Mouse (Mus musculus) fibroblast of lung, adult 2 months (primary cell): ENCODE data around the gene Ajuba.
"Not testable (repeated sequence)": the region's sequence is repeated elsewhere in the genome, so short reads cannot be mapped to it uniquely, and the experiment has no call there.

Experiments used
- DNase-seq: peaks from one replicate; pipeline ENCODE4 v3.0.0-alpha.2; 2011; ENCODE audit warnings: low read depth

Ajuba gene

DNA sequence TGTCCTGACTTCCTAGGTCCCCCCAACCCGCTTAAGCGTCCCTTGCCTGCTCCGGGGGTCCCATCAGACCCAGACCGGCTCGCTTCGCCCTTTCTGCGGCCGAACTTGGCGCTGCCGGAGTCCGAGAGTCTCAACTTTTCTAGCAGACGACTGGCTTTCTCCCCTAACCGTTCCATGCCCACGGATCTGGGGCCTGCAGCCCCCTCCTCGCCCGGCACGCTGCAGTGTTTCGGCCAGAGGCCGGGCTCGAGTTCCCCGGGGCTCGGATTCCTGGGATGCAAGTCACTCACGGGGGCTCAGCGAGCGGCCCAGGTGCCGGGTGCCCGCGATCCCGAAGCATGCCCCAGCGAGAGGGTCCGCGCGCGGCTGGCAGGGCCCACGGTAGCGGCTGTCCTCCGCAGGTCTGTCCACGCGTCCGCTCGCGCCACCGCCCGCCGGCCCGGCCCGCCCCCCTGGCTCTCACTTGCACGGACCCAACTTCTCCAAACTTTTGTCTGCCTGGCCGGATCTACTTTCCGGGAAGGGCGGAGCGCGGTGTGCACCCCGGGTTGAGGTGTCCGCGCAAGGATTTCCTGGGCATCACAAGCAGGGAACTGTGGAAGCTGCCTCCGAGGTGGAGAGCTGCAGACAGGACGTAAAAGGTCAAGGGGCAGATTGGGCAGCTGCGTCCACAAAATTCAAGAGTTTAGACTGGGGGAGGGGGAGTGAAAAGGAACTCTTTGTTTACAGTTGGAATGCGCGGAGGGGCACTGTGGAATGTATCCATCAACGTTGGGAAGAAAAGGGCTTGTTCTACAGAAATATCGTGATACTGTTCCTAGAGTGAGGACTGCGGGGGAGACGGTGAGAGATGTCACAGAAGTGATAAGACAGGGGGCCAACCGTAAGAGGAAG is at the start of gene Ajuba:
Gene Ajuba, minus strand, starts transcription at position 470 of the 894 bp plus-strand sequence.
- DNase-seq: peak; percentile 65

DNA sequence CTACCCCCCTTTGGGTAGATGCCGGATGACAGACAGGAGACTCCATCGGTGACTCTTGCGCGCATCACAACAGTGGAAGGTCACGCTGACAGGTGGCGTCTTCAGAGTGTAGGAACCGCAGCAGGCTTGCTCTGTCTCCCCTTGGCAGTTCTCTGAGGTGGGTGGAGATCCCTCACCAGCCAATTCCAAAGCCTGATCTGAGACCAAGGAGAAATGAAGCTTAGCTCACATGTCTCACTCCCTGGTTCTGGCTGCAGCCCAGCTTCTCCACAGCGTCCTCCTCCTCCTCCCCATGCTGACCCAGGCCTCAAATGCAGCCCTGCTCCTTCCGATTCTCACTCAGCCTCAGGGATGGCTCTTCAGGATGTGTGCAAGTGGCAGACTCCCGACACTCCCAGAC is 47.6 kb upstream of the Ajuba start:
- DNase-seq: no peak

DNA sequence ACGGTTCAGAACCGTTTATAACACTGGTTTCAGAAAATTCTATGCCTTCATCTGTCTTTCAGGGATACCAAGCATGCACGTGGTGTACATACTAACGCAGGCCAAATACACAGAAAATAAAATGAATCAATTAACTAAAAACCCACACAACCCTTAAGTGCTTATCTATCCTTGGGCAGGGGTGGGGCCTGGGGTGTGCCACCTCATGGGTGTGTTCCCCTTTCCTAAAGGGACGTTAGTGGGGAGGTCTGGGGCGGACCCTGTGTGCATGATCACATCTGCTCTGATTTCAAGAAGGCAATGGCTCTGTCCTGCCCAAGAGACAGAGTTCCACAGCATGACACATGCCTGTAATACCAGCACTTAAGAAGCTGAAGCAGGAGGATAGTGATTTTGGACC is 46.0 kb upstream of the Ajuba start:
- DNase-seq: no peak

DNA sequence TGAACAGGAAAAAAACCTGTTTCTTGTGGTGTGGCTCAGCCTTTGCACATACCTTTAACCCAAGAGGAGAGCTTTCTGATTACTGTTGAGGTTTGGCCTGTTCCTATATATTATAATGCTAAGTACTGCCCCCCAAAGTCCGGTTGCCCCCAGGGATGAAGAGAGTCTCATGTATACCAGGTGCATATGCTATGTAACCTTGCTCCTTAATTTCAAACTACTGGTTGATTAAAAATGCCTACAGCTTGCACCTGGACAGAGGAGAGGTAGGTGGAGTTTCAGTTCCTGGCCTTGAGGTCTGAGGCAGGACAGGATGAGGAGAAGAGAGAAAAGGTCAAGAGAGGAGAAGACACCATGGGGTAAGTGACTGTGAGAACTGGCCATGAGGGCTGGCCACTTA is 43.8 kb upstream of the Ajuba start, which contains the start of gene Psmb11:
Gene Psmb11, plus strand, starts transcription at position 301 of the 400 bp plus-strand sequence.
- no peak for DNase-seq

DNA sequence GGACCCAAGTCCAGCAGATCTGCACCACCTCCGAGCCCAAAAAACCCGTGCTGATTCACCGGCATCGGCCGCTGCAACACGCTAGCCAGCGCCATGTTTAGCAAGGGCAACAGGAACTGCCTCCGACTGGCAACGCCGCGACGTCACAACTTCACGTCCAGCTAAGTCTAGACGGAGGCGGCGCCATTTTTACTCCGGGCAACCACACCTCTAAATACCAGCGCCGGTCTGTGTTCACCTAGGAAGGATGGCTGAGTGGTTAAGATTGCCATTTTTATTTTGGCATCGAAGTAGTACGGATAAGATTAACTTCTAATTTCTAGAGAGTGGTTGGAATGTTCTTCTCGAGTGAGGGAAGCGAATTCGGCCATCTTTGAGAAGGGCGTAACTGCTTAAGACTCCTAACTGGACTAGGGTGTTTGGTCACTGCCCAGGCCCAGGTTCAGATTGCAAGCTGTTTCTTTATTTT is 40.6 kb upstream of the Ajuba start, which contains the start of gene Psmb5:
Gene Psmb5, minus strand, starts transcription at position 126 of the 469 bp plus-strand sequence.
- DNase-seq: peak; percentile 86

DNA sequence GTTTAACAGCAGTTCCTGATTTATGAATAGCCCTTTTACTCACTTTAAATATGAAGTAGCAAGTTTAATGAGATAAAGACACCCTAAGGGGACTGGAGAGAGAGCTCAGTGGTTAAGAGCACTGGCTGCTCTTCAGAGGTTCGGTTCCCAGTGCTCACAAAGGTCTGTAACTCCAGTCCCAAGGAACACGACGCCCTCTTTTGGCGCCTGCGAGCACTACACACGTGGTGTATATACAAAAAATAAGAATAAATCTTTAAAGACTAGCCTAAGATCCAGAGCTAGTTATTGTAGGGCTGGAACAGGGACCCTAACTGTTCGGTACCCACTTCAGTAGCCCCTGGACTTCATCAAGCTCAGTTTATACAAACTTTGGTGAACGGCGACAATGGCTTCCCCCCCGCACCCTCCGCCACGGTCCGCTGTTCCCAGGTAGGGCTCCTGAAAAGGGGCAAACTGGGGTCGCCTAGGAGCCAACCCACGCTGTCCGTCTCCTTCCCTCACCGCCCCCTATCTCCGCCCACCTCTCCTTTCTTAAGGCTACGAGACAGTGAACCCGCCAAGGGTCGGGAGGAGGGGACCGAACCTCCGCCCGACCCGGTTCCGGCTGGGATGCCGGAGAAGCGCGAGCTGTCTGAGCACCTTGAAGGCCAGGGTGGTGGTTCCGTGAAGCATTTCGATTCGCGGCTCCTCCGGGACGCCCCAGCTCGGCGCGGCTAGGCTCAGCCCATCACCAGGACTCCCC is 40.0 kb upstream of the Ajuba start:
- no peak for DNase-seq

DNA sequence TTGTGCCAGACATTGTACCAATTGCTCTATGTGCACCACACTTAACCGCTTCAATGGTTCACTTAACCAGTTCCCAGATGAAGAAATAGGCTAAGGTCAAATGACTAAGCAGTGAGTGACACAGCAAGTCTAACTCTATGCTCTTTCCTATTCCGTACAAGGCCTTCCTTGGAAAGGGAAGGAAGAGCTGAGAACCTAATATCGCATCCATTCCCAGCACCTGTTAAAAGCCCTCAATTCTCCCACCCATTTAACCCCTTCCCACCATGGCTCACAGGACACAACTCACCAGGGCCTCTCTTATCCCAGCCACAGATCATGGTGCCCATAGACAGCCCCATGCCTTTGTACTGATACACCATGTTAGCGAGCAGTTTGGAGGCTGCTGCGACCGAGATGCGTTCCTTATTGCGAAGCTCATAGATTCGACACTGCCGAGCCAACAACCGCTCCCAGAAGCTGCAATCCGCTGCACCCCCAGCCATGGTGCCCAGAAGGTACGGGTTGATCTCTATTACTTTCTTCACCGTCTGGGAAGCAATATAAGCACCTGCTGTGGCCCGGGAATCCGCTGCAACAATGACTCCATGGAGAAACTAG is 39.0 kb upstream of the Ajuba start:
- DNase-seq: no peak

DNA sequence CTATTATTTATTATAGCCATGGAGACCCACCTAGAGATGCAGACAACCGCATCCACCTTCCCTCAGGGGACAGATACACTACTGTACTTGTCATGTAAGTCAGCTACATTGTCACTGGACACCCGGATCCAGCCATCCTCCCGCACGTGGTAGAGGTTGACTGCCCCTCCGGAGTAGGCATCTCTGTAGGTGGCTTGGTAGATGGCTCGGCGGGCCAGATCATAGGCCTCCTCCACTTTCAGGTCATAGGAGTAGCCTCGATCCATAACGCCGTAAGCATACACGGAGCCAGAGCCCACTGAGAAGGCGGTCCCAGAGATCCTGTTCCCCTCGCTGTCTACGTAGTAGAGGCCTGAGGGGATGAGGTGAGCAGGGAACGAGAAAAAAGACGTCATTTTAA is 36.8 kb upstream of the Ajuba start:
- DNase-seq: not testable (repeated sequence)

DNA sequence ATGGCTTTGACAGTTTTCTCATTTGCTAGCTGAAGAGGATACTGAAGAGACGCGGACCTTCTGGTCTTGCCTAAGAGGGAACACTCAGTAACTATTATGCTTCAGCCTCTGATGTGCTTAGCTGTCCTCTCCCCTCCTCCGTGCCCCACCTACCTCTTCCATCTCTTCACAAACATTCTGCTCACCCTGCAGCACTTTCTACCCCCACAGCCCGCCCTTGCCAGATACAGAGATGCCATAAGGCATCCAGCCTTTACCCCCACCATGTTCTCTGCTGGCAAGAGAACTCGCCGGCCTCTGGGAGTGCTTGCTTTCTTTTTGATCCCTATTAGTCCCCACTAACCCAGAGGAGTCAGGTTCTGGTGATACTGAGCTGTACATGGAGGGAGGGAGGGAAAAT is 33.3 kb upstream of the Ajuba start:
- DNase-seq: no peak

DNA sequence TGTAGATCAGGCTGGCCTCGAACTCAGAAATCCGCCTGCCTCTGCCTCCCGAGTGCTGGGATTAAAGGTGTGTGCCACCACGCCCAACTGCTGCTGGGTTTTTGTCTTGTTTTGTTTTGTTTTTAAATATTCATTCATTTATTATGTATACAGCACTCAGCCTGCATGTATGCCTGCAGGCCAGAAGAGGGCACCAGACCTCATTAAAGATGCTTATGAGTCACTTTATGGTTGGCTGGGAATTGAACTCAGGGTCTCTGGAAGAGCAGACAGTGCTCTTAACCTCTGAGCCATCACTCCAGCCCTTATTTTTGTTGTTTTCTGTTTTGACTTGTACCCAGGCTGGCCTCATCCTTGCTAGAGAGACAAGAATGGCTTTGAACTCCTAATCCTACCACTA is 32.6 kb upstream of the Ajuba start:
- DNase-seq: no peak

DNA sequence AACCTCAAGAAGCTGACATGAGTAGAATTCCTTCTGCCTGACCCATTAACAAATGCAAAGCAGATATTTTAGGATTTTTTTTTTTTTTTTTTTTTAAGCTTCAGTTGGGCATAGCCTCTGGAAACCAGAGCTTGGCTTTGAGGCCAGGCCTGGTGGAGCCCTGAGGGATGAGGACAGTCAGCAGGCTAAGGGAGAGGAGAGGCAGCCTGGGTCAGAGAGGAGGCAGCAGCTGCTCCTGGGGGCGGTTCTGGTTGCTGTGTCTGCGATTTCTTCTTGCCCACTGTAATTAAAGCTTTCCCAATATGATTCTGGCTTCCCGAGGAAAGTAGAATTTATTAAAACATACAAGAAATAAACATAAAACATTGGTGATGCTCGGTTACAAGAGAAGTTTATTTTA is 31.9 kb upstream of the Ajuba start:
- no peak for DNase-seq

DNA sequence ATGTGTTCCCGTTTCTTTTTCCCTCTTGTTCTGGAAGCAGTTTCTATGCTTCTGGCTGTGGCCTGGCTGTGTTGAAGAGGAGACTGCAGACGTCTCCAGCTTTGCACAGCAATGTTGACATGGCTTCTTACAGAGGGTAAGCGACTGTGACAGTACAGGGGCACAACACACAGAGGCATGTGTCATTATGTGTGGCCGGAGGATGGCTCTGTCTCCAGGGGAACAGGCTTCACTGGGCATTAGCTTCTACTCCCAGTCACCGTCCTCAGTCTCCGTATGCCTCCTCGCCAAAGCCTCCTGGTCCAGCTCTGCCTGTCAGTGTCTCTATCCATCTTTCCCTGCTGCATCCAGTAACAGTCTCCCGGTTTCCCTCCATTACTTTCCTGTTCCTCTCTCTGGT is 29.9 kb upstream of the Ajuba start:
- no peak for DNase-seq

DNA sequence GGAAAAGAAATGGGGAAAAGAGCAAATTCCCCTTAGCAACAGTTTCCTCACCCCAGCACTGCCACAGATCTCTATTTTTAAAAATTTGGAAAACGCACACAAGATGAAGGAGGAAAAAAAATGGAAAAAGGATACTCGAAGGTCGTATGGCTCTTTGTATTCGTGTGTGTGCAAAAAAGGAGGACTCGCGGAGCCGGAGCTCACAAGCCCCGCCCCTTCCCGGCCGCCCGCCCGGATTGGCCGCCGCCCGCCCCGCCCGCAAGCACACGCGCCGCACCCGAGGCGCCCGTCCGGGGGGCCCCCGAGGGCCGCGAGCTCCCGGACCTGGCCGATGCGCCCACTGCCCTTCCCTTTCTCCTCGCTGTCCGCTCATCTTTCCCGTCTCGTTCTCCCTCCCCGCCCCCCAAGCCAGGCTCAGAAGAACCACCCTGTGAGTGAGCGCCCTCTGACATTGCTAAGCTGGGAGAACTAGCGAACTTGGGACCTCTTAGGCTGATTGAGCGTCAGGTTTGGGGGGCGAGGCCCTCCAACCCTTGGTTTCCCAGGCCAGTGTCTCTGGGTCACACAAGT is 28.5 kb upstream of the Ajuba start, which contains the start of gene 4931414P19Rik:
Gene 4931414P19Rik, minus strand, starts transcription at position 242 of the 570 bp plus-strand sequence.
- DNase-seq: no peak

DNA sequence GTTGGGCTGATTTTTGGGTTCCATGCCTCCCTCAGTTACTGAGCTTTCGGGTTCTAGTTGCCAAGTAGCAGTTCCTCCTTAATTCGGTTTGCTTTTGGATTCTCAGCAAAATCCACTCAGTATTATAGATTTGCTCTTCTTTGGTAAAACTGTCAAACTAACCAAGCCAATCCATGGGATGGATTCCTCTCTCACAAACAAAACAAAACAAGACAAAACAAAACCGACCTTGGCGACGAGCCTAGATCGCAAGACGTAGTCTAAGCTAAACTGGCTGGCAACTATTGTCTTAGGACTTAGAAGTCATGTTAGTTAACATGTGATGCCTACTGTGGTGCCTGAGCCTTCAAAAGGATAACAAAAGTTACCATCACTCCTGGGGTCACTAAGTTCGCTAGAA is 26.3 kb upstream of the Ajuba start:
- DNase-seq: no peak

DNA sequence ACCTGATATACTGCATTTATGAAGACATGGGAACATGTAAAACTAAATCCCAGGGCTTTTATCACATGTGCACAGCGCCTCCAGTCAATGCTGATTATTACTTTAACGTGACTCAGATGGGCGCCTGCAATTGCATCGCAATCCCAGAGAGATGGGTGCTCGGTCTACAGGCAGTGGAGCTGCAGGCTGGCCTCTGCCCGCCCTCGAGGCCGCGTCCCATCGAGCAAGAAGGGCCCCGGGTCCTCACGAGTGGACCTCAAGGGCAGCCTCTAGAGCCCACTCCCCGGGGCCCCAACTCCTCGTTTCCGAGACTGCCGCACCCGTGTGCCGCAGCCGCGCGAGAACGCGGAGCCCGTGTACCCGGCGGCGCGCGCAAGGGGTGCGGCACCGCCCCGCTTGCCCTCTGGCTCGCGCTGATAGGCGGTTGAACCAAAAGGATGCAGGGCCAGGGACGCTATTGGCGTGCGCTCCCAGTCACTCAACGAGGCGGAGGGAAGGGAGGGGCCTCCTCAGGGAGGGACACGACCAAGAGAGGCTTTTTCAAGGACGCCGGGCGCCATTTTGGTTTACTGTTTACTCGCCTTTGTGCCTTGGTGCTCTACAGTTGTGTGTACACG is 25.8 kb upstream of the Ajuba start:
- DNase-seq: peak; percentile 87

DNA sequence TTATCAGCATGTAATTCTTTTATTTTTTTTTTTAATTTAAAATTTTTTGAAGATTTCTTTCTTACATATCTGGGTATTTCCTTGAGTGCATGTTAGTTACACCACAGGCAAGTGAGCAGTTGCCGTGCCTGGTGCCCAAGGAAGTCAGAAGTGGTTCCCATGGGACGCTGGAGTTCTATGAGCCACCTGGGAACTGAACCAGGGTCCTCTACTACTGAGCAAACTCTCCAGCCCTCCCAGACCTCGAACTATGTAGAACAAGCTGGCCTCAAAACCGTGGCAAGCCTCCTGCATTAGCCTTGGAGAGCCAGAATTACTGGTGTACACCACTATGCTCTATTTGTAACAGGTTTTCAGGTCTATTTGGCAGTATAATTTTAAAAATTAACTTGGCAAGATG is 25.3 kb upstream of the Ajuba start:
- no peak for DNase-seq

DNA sequence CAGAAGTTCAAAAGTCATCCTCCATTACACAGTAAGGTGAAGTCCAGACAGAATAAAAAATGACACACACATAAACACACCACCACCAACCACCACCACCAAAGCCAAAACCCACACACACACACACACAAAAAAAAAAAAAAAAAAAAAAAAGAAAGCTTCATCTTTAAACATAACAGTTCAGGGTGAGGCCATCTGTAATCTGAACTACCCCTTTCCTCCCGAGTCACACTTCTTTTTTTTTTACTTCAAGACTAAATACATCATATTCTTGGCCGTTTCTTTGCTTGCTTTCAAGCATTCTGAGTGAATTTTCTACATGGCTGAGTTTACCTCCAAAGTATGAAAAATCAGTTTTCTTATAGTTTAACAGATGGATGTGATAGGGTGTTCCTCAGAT is 24.2 kb upstream of the Ajuba start:
- no peak for DNase-seq

DNA sequence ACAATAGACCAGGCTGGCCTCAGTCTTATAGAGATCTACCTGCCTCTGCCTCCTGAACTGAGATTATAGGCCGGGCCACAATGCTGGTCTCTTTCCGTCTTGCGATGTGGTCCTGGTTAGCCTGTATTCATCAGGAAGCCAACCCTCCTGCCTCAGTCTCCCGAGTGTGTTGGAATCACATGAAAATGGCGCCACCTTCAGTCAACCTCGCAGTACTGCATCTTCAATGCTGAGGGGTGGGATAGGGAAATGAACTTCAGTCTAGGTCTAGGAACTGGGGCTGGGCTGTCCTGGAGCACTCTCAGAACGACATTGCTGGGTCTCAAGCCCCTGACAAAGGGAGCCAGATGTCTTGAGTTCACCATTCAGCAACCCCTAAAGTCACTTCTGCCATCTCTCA is 19.7 kb upstream of the Ajuba start:
- no peak for DNase-seq

DNA sequence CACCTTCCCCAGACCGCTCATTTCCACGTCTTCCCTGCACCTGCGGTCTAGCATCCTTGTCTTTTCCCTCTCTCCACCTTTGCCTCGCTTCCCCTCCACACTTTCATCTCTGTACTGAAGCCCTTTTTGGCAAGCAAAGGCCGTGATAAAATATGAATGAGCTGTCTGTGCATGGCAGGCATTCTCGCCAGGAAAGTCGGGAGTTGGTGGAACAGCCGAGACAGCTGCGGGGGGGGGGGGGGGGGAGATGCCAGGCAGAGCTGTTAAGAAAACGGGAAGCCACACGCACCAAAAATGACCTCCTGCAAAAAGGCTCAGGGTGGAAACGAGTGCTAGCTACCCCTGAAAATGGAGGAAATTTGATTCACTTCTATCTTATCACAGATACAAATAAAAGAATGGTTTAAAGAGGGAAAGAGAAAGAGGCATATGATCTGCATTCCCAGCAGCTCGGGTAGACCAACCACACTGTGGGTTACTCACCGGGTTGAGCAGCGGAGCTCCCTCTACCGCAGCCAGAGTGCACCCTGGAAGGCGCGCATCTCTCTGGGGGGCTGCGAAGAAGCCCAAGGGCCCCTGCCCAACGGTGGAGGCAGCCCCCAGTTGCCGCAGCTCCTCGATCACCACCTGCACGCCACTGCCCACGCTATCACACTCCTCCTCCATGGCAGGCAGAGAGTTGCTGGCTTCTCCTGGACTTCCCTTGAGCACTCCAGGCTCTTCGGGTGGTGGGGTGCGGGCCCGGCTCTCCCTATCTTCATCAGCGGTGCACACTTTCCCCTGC is 17.5 kb upstream of the Ajuba start:
- no peak for DNase-seq

DNA sequence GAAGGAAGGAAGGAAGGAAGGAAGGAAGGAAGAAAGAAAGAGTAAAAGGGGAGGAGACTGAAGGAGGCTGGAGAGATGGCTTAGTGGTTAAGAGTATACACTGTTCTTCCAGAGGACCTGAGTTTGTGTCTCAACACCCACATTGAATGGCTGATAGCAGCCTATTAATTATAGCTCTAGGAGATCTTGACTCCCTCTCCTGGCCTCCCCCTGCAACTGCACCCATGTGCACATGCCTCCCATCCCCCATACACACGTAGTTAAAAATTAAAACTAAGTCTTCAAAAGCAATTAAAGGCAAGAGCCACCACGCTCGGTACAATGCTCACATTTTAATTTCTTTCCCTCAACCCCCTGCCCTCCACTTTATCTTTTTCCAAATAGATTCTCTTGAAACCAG is 16.7 kb upstream of the Ajuba start:
- DNase-seq: no peak
